In genomic region chr12:104091303-104091702, GRCm38 (mm10) we compare ENCODE assay signal across 42 mouse cellular contexts. TPM values are rescaled to one million over a fixed set of nuclear protein-coding genes. Genes with fewer than 3 reads are reported as not detected.
"Had no signal": no experiment of that assay in that cellular context is flagged by ENCODE, and none has a peak within 500 bp of the region (broad histone marks: within the 10 kb centered on the region; RNA-seq: fewer than 3 reads in every experiment).

No protein-coding gene starts in this region.

- DNase-seq: heart, postnatal 10 days; heart, postnatal 14 days; heart, postnatal 36 days; heart, postnatal 4 days; kidney, adult 11 months; kidney, adult 18-20 months; kidney, adult 2 months; kidney, adult 8-10 months; kidney, adult 9 months; kidney, postnatal 10 days; kidney, postnatal 14 days; kidney, postnatal 36 days; kidney, postnatal 4 days; layer of hippocampus, adult 9-11 months; layer of hippocampus, postnatal 36 days had no signal

- H3K4me3 ChIP-seq: heart, embryonic 10.5 days; heart, embryonic 12.5 days; heart, embryonic 13.5 days; heart, embryonic 15.5 days; hindbrain, embryonic 10.5 days; hindbrain, embryonic 12.5 days; hindbrain, embryonic 13.5 days; hindbrain, embryonic 15.5 days; intestine, embryonic 15.5 days; kidney, embryonic 15.5 days; layer of hippocampus, adult 2 months; left cerebral cortex, adult 2 months had no signal

- H3K4me2 ChIP-seq: heart, embryonic 11.5 days; heart, embryonic 12.5 days; heart, embryonic 13.5 days; heart, embryonic 15.5 days; hindbrain, embryonic 12.5 days; hindbrain, embryonic 13.5 days; hindbrain, embryonic 14.5 days; hindbrain, embryonic 15.5 days; intestine, embryonic 15.5 days; kidney, embryonic 15.5 days had no signal

- H3K36me3 ChIP-seq: heart, embryonic 10.5 days; heart, embryonic 12.5 days; heart, embryonic 13.5 days; heart, embryonic 15.5 days; hindbrain, embryonic 10.5 days; hindbrain, embryonic 12.5 days; hindbrain, embryonic 13.5 days; hindbrain, embryonic 15.5 days; intestine, embryonic 15.5 days; kidney, embryonic 15.5 days had no signal

- H3K9me3 ChIP-seq: heart, embryonic 10.5 days; heart, embryonic 12.5 days; heart, embryonic 15.5 days; hindbrain, embryonic 10.5 days; hindbrain, embryonic 12.5 days; hindbrain, embryonic 13.5 days; hindbrain, embryonic 15.5 days; intestine, embryonic 15.5 days; kidney, embryonic 15.5 days had no signal

- H3K4me1 ChIP-seq: heart, embryonic 10.5 days; heart, embryonic 12.5 days; heart, embryonic 13.5 days; heart, embryonic 15.5 days; hindbrain, embryonic 10.5 days; hindbrain, embryonic 12.5 days; hindbrain, embryonic 13.5 days; hindbrain, embryonic 15.5 days; intestine, embryonic 15.5 days; kidney, embryonic 15.5 days had no signal

- H3K27ac ChIP-seq: heart, embryonic 10.5 days; heart, embryonic 13.5 days; heart, embryonic 15.5 days; hindbrain, embryonic 10.5 days; hindbrain, embryonic 12.5 days; hindbrain, embryonic 13.5 days; hindbrain, embryonic 14.5 days; hindbrain, embryonic 15.5 days; hindbrain, postnatal 0 days; intestine, embryonic 15.5 days; kidney, embryonic 15.5 days; kidney, postnatal 0 days; layer of hippocampus, adult 2 months; left cerebral cortex, adult 2 months had no signal

- ATAC-seq: hindbrain, embryonic 16.5 days; hindbrain, postnatal 0 days; inflammation-experienced regulatory T-cells, adult 6 months; intestine, embryonic 16.5 days; intestine, postnatal 0 days had no signal

- H3K27me3 ChIP-seq: heart, embryonic 12.5 days; heart, embryonic 13.5 days; heart, embryonic 15.5 days; hindbrain, embryonic 12.5 days; hindbrain, embryonic 13.5 days; hindbrain, embryonic 15.5 days; intestine, embryonic 15.5 days; kidney, embryonic 15.5 days had no signal

- H3K9ac ChIP-seq: heart, embryonic 12.5 days; heart, embryonic 13.5 days; heart, embryonic 15.5 days; hindbrain, embryonic 12.5 days; hindbrain, embryonic 13.5 days; hindbrain, embryonic 14.5 days; hindbrain, embryonic 15.5 days; intestine, embryonic 15.5 days; kidney, embryonic 15.5 days had no signal

RNA-seq across cellular contexts. Expression of gene Serpina5, which starts 9.6 kb away (rescaled TPM):
- polyA plus RNA-seq: heart, embryonic 11.5 days; heart, embryonic 12.5 days; heart, embryonic 13.5 days; heart, embryonic 14.5 days; heart, embryonic 15.5 days; heart, embryonic 16.5 days; heart, postnatal 0 days; hindbrain, embryonic 10.5 days; hindbrain, embryonic 11.5 days; hindbrain, embryonic 12.5 days; hindbrain, embryonic 13.5 days; hindbrain, embryonic 14.5 days; hindbrain, embryonic 15.5 days; hindbrain, embryonic 16.5 days; hindbrain, postnatal 0 days; inflammation-experienced regulatory T-cells, adult 6 months; intestine, embryonic 14.5 days; intestine, embryonic 15.5 days; kidney, adult 2 months; kidney, embryonic 15.5 days; kidney, postnatal 0 days; large intestine, adult 2 months had no signal

RNA-seq across cellular contexts. Expression of gene Serpina3a, which starts 21.2 kb away (rescaled TPM):
- polyA plus RNA-seq: heart, embryonic 10.5 days; heart, embryonic 11.5 days; heart, embryonic 12.5 days; heart, embryonic 13.5 days; heart, embryonic 14.5 days; heart, embryonic 15.5 days; heart, embryonic 16.5 days; heart, postnatal 0 days; hindbrain, embryonic 10.5 days; hindbrain, embryonic 11.5 days; hindbrain, embryonic 12.5 days; hindbrain, embryonic 13.5 days; hindbrain, embryonic 14.5 days; hindbrain, embryonic 15.5 days; hindbrain, embryonic 16.5 days; hindbrain, postnatal 0 days; inflammation-experienced regulatory T-cells, adult 6 months; intestine, embryonic 14.5 days; intestine, embryonic 15.5 days; intestine, embryonic 16.5 days; kidney, adult 2 months; kidney, embryonic 15.5 days; kidney, embryonic 16.5 days; kidney, postnatal 0 days; large intestine, adult 2 months had no signal

RNA-seq across cellular contexts. Expression of gene Serpina3b, which starts 36.5 kb away (rescaled TPM):
- polyA plus RNA-seq: heart, embryonic 14.5 days; heart, embryonic 16.5 days; heart, postnatal 0 days; hindbrain, embryonic 10.5 days; hindbrain, embryonic 11.5 days; hindbrain, embryonic 12.5 days; hindbrain, embryonic 13.5 days; hindbrain, embryonic 14.5 days; hindbrain, embryonic 15.5 days; hindbrain, embryonic 16.5 days; hindbrain, postnatal 0 days; inflammation-experienced regulatory T-cells, adult 6 months; intestine, embryonic 14.5 days; intestine, embryonic 15.5 days; intestine, postnatal 0 days; kidney, adult 2 months; kidney, embryonic 16.5 days; kidney, postnatal 0 days; large intestine, adult 2 months had no signal

RNA-seq across cellular contexts. Expression of gene Serpina12, which starts 47.1 kb away (rescaled TPM):
- polyA plus RNA-seq: heart, embryonic 10.5 days; heart, embryonic 11.5 days; heart, embryonic 12.5 days; heart, embryonic 14.5 days; heart, embryonic 15.5 days; heart, embryonic 16.5 days; heart, postnatal 0 days; hindbrain, embryonic 10.5 days; hindbrain, embryonic 11.5 days; hindbrain, embryonic 12.5 days; hindbrain, embryonic 13.5 days; hindbrain, embryonic 14.5 days; hindbrain, embryonic 15.5 days; hindbrain, embryonic 16.5 days; hindbrain, postnatal 0 days; intestine, embryonic 14.5 days; intestine, embryonic 15.5 days; intestine, embryonic 16.5 days; intestine, postnatal 0 days; kidney, adult 2 months; kidney, embryonic 15.5 days; kidney, embryonic 16.5 days; kidney, postnatal 0 days had no signal
